Mouse (Mus musculus) liver, adult 2 months (tissue): ENCODE data around the gene Fgf15. TPM values are rescaled to one million over a fixed set of nuclear protein-coding genes. Genes with fewer than 3 reads are reported as not detected.

Experiments
- DNase-seq: peaks from one replicate; pipeline ENCODE4 v3.0.0-alpha.2; 2011; ENCODE audit warnings: low read depth, low spot score; ENCODE audit errors: extremely low read depth
- H3K27ac ChIP-seq: fragments of 200-500 bp; replicated peaks from 2 replicates; pipeline ENCODE4 v1.5.1; 2012; ENCODE audit warnings: low read depth, mild to moderate bottlenecking, control low read depth, inconsistent platforms, low read length; ENCODE audit not compliant: insufficient read depth
- H3K27me3 ChIP-seq: fragments of 200-500 bp; 2 replicates; pipeline ENCODE4 v1.6.1; 2012; ENCODE audit warnings: mild to moderate bottlenecking, moderate library complexity, low read length, inconsistent platforms; ENCODE audit not compliant: control insufficient read depth, insufficient read depth
- H3K36me3 ChIP-seq: fragments of 200-500 bp; 2 replicates; pipeline ENCODE4 v1.6.1; 2012; ENCODE audit warnings: low read length, inconsistent platforms; ENCODE audit not compliant: control insufficient read depth, insufficient read depth
- H3K4me1 ChIP-seq: fragments of 200-500 bp; 2 replicates; pipeline ENCODE4 v1.6.1; 2011; ENCODE audit warnings: low read length; ENCODE audit not compliant: control insufficient read depth, insufficient read depth
- H3K4me3 ChIP-seq: fragments of 200-500 bp; 2 replicates; pipeline ENCODE4 v1.5.1; 2011; ENCODE audit warnings: low read depth, mild to moderate bottlenecking, control low read depth, low read length, moderate library complexity; ENCODE audit not compliant: insufficient read depth
- H3K79me2 ChIP-seq: fragments of 200-500 bp; 2 replicates; pipeline ENCODE4 v1.6.1; 2012; ENCODE audit warnings: inconsistent platforms, mild to moderate bottlenecking, low read length, moderate library complexity; ENCODE audit not compliant: control insufficient read depth, insufficient read depth
- H3K9ac ChIP-seq: fragments of 200-500 bp; 2 replicates; pipeline ENCODE4 v1.6.1; 2012; ENCODE audit warnings: low read depth, mild to moderate bottlenecking, control low read depth, inconsistent platforms, low read length
- CTCF ChIP-seq: fragments of 200-500 bp; IDR thresholded peaks from 2 replicates; pipeline ENCODE4 v1.5.1; 2011; ENCODE audit warnings: low read depth, low read length, control low read depth
- POLR2A ChIP-seq: fragments of 200-500 bp; IDR thresholded peaks from 2 replicates; pipeline ENCODE4 v1.6.1; 2011; ENCODE audit warnings: low read length, control low read depth; ENCODE audit not compliant: insufficient read depth; ENCODE audit errors: extremely low read depth
- WGBS: fragments of 180-500 bp; shearing (Covaris S2); methylation state at CpG from one replicate; pipeline ENCODE4 v1.1.7; 2018; 5-methylcytosine and 5-hydroxymethylcytosine counted together
- polyA plus RNA-seq: library from polyadenylated mRNA; depleted of rRNA; stranded (reverse); fragments of >200 nt; gene quantifications from 2 replicates; pipeline ENCODE4 v1.2.3, GENCODE M21; 2012; rRNA removed
- total RNA-seq: library from RNA; depleted of rRNA; stranded (reverse); fragments of >200 nt; gene quantifications from 2 replicates; pipeline ENCODE4 v1.2.3, GENCODE M21; 2014; rRNA removed

Gene Fgf15
- total RNA-seq, result not detected in 2 replicates
- polyA plus RNA-seq, result not detected in 2 replicates

GRCm38 (mm10) chr7:144896294-144897218, at the start of gene Fgf15:
Gene Fgf15 (plus strand): TSS chr7:144896531.
- TF ChIP-seq CTCF, result no peak
- no peak for TF ChIP-seq POLR2A
- WGBS, result 4% methylated on average over 65 of the region's 65 CpGs
- H3K36me3 ChIP-seq, result no peaks in the 10 kb centered on the region
- no peak for DNase-seq
- no peaks in the 10 kb centered on the region for H3K4me1 ChIP-seq
- no peak within 1 kb of the TSS for H3K27ac ChIP-seq
- H3K79me2 ChIP-seq, result no peaks in the 10 kb centered on the region
- no peak within 1 kb of the TSS for H3K9ac ChIP-seq
- H3K4me3 ChIP-seq, result peak within 1 kb of the TSS; percentile 39; the same call in 1 of the 2 replicates
- H3K27me3 ChIP-seq, result peaks cover 13% of the 10 kb centered on the region

DNA sequence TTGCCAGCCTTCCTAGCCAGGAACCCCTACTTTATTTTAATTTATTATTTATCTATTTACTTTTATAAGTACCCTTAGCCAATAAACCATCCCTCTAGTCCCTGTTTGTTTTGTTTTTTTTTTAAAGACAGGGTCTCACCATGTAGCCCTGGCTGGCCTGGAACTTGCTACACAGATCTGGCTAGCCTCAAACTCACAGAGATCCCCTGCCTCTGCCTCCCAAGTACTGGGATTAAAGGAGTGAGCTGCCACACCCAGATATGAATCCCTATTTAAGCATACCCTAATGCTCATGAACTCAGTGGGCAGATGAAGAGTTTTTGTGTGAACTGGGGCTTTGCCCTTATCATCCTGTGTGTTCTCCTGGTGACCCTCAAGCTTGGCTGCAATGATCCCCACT, 49.3 kb upstream of the Fgf15 start, which contains the start of gene Fgf4:
TSS of gene Fgf4 (plus strand) at position 301 of the 400 bp plus-strand sequence.
- Histone ChIP-seq H3K27ac (no peak within 1 kb of the TSS), H3K4me1 (no peaks in the 10 kb centered on the region), H3K27me3 (no peaks in the 10 kb centered on the region), H3K36me3 (no peaks in the 10 kb centered on the region), H3K9ac (no peak within 1 kb of the TSS), H3K4me3 (no peak within 1 kb of the TSS), H3K79me2 (no peaks in the 10 kb centered on the region)
- no peak for TF ChIP-seq POLR2A
- TF ChIP-seq CTCF, result no peak
- DNase-seq, result no peak

- H3K9ac ChIP-seq, result no peak overlapping the region
- H3K36me3 ChIP-seq, result no peaks in the 10 kb centered on the region
- DNase-seq, result no peak
- 61% methylated on average over 3 of the region's 3 CpGs for WGBS
- no peak overlapping the region for H3K4me3 ChIP-seq
- H3K27me3 ChIP-seq, result no peaks in the 10 kb centered on the region
- TF ChIP-seq POLR2A, result no peak
- no peak for TF ChIP-seq CTCF
- no peak overlapping the region for H3K27ac ChIP-seq
- no peaks in the 10 kb centered on the region for H3K79me2 ChIP-seq
- H3K4me1 ChIP-seq, result no peaks in the 10 kb centered on the region
Measured at GRCm38 (mm10) chr7:144851321-144851720, 45.0 kb upstream of the Fgf15 start.

- Histone ChIP-seq H3K4me1 (no peaks in the 10 kb centered on the region), H3K79me2 (no peaks in the 10 kb centered on the region), H3K27ac (no peak overlapping the region), H3K9ac (no peak overlapping the region), H3K4me3 (no peak overlapping the region), H3K27me3 (no peaks in the 10 kb centered on the region; the same call in 1 of the 2 replicates), H3K36me3 (no peaks in the 10 kb centered on the region)
- no peak for DNase-seq
- WGBS, result 28% methylated on average over 3 of the region's 3 CpGs
- TF ChIP-seq CTCF, result no peak
- no peak for TF ChIP-seq POLR2A
Measured at GRCm38 (mm10) chr7:144854966-144855365, 41.4 kb upstream of the Fgf15 start.

DNA sequence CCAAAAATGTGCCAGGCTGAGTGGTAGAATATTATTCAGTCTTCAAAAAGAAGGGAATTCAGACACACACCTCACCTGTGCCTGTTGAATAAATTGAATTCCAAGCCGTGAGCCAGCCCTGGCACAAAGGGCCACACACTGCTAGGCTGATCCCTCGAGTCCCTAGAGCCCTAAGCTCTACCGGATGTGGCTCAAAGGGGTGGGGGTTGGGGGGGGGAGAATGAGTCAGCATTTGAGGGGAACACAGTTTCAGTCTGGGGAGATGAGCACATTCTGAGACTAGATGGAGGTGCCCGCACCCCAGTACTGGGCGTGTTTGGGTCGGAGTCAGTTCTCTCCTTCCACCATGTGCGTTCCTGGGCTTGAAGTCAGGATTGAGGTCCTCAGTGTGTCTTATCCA, 39.2 kb upstream of the Fgf15 start:
- H3K79me2 ChIP-seq, result no peaks in the 10 kb centered on the region
- peaks cover 19% of the 10 kb centered on the region for H3K27me3 ChIP-seq
- H3K36me3 ChIP-seq, result no peaks in the 10 kb centered on the region
- H3K9ac ChIP-seq, result no peak overlapping the region
- no peak overlapping the region for H3K27ac ChIP-seq
- no peak for TF ChIP-seq POLR2A
- TF ChIP-seq CTCF, result no peak
- H3K4me3 ChIP-seq, result no peak overlapping the region
- H3K4me1 ChIP-seq, result no peaks in the 10 kb centered on the region
- no peak for DNase-seq
- 92% methylated on average over 7 of the region's 7 CpGs for WGBS

GRCm38 (mm10) chr7:144857826-144858342, 38.4 kb upstream of the Fgf15 start:
- DNase-seq, result no peak
- WGBS, result 88% methylated on average over 3 of the region's 3 CpGs
- H3K36me3 ChIP-seq, result no peaks in the 10 kb centered on the region
- TF ChIP-seq POLR2A (no peak), CTCF (no peak)
- no peak overlapping the region for H3K27ac ChIP-seq
- no peak overlapping the region for H3K9ac ChIP-seq
- no peaks in the 10 kb centered on the region for H3K4me1 ChIP-seq
- no peak overlapping the region for H3K4me3 ChIP-seq
- no peaks in the 10 kb centered on the region for H3K79me2 ChIP-seq
- H3K27me3 ChIP-seq, result peaks cover 24% of the 10 kb centered on the region
